Mouse (Mus musculus) splenic B cell, adult 2 months (primary cell): ENCODE results near the gene Suox.
A peak's percentile ranks its signal among the peaks of the same experiment; 100 is the strongest.

Experiments
- DNase-seq: peaks from one replicate; pipeline ENCODE4 v3.0.0-alpha.2; 2011; ENCODE audit warnings: low read depth, low spot score
- H3K27me3 ChIP-seq: 2 replicates; pipeline ENCODE4 v1.6.1; 2012; ENCODE audit warnings: mild to moderate bottlenecking, low read length, moderate library complexity, mixed read lengths; ENCODE audit not compliant: control insufficient read depth, poor library complexity, insufficient read depth, severe bottlenecking
- H3K36me3 ChIP-seq: 2 replicates; pipeline ENCODE4 v1.6.1; 2012; ENCODE audit warnings: mild to moderate bottlenecking, low read length, moderate library complexity, mixed read lengths; ENCODE audit not compliant: control insufficient read depth, poor library complexity, insufficient read depth, severe bottlenecking

Suox gene

DNA sequence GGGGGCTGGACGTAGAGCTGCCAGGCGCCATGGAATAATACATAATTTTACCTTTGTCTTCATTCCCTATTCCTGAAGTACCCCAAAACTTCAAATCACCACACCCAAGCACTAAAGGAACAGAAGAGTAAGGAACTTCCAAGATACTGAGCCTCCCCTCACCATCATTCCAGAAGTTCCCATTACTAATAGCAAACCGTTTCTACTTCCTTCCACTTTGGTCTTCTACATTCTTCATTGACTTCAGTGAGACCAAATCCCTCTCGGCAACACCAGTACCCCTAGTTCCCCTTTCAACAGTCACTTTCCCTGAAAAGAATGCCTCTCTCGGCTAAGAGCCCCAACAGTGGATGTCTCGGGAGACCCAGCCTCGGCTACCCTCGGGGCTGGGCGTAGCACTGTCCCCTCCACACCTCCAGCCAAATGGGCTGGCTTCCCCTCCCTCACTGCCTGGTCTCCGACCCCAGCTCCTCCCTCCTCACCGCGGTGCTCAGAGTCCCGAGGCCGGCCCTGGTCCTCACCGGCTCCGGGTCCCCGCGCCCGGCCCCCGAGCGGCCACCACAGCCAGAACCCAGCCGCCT is 21.6 kb upstream of the Suox start:
- H3K36me3 ChIP-seq = peaks cover 3% of the 10 kb centered on the region
- no peaks in the 10 kb centered on the region for H3K27me3 ChIP-seq
- DNase-seq = no peak

DNA sequence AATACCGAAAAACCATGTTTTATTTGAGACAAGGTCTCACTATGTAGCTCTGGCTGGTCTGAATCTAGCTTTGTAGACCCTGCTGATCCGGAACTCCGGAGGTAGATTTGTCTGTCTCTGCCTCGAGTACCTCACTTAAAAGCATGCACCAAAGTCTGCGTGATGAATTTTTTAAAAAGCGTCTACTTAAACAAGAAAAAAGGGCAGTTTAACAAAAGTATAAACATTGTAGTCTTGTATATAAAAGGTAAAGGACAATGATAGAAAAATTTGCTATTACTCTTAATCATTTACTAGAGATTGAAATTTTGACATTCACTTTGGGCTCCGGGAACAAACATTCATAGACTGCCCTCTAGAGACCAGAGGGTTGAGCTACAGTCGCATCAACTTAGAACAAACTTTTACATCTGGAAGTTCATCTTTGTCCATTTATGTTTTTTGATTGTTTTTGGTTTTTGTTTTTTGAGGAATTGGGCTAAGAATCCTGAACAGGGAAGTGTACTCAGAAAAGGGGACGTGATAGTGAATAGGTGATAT is 666 bp upstream of the Suox start:
- H3K36me3 ChIP-seq = peaks cover 3% of the 10 kb centered on the region; the same call in 1 of the 2 replicates
- no peaks in the 10 kb centered on the region for H3K27me3 ChIP-seq
- peak; percentile 74 for DNase-seq

DNA sequence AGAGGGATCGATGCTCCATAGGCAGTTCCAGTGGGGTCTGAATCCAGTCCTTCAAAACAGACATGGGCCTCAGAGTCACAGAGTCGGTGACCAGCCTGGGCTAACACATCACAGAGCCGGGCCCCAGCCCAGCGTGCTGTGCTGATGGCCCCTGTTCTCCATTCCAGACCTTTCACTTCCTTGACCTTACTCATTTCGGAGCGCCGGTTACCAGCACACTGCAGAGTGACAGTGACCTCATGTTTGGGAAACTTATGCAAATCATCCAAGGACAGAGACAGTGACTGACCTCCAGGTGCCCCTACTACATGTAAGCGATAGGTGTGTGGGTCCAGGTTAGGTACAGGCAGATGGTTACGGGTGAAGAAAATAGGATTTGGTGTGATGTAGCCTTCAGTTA is 2.7 kb downstream of the Suox start:
- DNase-seq = no peak
- Histone ChIP-seq H3K27me3 (no peaks in the 10 kb centered on the region), H3K36me3 (peaks cover under 1% of the 10 kb centered on the region; the same call in 1 of the 2 replicates)

DNA sequence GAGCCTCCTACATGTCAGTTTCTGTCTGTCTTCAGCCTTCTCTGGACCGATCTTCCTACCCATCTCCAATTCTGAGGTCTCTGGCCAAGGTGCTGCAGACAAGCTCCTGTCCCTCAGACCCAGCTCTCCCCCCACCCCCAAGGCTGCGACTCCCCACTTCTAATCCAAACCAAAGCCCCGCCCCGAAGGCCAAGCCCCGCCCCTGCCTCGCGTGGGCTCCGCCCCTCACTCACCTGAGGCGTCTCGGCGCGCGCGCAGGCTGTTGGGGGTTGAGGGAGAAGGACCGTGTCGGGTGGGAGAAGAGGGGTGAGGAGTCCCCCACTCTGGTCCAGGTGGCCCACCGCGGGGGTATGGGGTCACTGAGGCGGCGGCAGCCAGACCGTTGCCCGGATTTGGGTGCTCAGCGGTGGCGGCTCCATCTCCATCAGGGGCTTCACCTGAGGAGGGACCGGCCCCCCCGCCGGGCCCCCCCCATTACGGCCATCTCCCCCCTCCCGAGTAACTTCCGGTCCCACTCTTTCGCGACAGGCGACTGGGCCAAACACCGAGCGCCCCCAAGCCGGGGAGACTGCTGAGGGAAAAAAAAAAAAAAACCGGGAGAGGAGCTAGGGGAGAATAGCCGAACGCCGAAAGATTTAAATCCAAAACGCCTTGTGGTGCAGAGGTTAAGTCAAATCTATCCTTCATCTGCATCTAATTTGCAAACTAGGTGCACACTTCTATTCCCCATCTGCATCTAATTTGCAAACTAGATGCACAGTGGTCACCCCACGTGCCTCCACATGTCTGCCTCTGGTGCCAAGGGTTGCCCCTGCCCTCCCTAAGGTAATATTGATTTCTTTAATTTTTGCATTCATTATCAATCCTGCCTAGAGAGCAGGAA is 4.8 kb downstream of the Suox start:
- peak; percentile 67 for DNase-seq

DNA sequence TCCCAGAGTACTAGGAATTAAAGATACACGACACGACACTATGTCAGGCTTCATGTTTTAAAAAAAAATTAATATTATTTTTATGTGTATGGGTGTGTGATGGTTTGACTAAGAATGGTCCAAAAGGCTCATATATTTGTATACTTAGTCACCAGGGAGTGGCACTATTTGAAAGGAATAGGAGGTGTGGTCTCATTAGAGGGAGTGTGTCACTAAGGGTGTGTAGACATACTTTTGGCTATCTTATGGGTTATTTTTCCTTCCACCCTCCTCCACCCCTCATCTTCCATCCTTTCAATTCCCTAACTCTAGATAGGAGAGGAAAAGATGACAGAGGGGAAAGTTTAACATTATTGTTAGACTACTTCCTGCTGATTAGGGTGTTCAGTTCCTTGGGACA is 8.1 kb downstream of the Suox start:
- no peaks in the 10 kb centered on the region for H3K27me3 ChIP-seq
- no peaks in the 10 kb centered on the region for H3K36me3 ChIP-seq
- DNase-seq = no peak

More for the DNA sequence above, 4.8 kb downstream of the Suox start:
- H3K36me3 ChIP-seq = no peaks in the 10 kb centered on the region
- H3K27me3 ChIP-seq = no peaks in the 10 kb centered on the region

DNA sequence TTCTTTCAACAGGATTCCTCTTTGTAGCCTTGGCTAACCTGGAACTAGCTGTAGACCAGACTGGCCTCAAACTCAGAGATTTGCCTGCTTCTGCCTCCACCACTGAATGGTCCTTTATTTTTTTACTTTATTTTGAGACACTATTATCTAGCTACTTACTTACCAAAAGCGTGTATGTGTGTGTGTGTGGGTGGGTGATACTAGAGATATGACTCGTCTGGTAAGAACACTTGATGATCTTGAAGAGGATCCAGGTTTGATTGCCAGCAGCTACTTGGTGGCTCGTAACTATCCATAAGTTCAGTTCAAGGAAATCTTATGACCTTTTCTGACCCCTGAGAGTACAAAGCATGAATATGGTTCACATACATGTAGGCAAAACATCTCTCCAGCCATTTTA is 8.6 kb downstream of the Suox start:
- no peaks in the 10 kb centered on the region for H3K36me3 ChIP-seq
- no peak for DNase-seq
- H3K27me3 ChIP-seq = no peaks in the 10 kb centered on the region

DNA sequence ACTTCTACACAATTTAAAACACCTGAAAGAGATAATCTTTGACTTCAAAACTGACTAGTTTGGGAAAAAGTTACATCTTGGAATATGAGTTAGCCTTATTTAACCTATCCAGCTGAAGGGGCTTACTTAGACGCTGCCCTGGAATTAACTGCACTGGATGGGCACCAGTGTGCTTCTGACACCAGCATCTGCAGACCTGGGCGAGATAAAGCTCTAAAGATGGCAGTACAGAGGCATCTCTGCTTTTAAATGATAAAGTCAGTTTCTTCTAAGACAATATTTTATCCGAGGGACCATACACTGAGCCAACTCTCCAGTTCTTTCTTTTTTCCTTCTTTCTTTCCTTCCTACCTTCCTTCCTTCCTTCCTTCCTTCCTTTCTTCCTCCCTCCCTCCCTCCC is 9.1 kb downstream of the Suox start:
- Histone ChIP-seq H3K27me3 (no peaks in the 10 kb centered on the region), H3K36me3 (no peaks in the 10 kb centered on the region)
- no peak for DNase-seq

DNA sequence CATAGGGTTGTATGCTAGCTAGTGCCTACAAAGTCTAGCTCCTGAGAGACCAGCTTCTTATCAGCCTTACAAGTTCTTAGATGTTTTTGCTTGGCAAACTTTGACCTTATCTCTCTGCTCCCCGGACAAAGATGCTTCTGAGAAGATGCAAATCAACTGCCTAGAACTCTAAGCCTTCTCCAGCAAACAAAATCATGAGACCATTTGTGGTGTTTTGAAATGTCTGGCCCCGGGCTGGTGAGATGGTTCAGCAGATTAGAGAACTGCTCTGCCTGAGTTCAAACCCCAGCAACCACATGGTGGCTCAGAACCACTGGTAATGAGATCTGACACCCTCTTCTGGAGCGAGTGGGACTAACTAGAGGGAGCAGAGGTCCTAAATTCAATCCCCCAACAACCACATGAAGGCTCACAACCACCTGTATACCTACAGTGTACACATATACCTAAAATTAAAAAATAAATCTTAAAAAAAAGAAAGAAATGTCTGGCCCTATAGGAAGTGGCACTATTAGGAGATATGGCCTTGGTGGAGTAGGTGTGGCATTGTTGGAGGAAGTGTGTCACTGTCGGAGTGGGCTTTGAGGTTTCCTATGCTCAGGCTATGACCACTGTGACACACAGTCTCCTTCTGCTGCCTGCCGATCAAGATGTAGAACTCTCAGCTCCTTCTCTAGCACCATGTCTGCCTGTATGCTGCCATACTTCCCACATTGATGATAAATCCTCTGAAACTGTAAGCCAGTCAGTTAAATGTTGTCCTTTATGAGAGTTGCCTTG is 10.2 kb downstream of the Suox start:
- Histone ChIP-seq H3K27me3 (no peaks in the 10 kb centered on the region), H3K36me3 (no peaks in the 10 kb centered on the region)
- DNase-seq = no peak

DNA sequence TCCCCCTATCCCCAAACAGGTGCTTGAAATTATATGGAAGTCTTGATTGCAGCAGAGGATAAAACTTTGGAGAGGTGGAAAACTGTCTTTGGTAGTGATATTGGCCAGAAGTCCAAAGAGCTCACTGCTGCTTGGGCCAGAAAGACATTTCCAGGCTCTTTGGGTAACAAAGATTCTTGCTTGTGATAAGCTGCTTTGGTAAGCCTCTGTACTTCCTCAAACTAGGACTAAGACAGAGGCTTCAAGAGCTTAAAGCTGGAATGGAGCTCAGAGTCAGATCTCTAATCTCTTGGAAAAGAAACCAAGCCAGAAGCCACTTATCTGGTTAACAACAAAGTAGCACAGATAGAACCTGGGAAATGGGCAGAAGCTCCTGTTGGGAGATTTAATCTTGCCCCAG is 11.4 kb downstream of the Suox start:
- Histone ChIP-seq H3K36me3 (no peaks in the 10 kb centered on the region), H3K27me3 (no peaks in the 10 kb centered on the region)
- no peak for DNase-seq

DNA sequence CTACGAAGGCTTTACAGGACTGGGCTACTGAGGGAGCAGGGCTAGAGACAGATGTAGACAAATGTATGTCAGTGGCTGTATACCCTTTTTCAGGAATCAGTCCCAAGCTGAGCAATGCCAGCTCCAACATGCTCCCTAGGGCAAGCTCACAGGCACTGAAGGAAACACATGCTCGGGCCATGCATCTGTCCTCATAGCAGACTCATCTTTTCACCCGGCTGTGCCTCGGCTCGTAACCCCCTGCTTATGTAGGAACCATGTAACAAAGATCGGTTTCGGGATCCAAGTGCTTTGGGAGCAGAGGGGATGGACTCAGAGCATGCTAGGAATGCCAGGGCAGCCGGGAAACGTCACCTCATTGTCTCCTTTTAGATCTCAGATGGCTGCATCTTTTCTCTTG is 14.4 kb downstream of the Suox start:
- H3K27me3 ChIP-seq = no peaks in the 10 kb centered on the region; the same call in 1 of the 2 replicates
- no peaks in the 10 kb centered on the region for H3K36me3 ChIP-seq
- no peak for DNase-seq

DNA sequence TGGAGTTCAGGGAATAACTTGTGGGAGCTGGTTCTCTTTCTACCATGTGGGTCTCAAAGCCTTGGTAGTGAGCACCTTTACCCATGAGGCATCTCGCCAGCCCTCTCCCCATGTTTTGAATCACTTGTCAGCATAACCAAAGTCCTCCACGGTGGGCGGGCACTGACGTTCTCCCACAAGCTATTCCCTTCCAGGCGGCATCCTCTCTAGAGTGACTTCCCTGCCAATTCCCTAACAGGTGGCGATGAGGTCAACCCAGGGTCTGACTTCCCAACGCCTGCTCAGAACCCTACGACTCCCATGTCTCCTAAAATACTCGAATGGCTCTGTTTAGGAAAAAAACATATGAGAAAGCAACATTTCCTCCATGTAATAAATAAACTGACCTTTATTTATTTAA is 16.0 kb downstream of the Suox start:
- DNase-seq = no peak
- Histone ChIP-seq H3K36me3 (no peaks in the 10 kb centered on the region), H3K27me3 (no peaks in the 10 kb centered on the region; the same call in 1 of the 2 replicates)

DNA sequence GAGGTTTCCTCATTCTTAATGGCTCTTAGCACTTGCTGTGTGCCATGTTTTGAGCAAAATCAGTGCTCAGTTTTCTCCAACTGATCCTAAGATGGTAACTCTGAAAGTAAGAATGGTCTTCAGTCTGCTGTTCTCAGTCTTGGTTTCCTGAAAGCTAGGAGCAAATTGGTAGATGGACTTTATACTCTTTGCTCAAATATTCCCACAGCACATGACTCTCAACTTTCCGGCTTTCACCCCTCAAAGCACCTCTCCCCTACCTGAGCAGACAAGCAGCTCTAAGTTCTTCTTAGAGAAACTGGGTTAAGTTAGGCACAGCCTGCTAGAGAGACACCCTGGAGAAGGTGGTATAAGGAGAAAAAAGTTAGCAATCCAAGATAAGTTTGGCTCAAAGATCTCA is 17.1 kb downstream of the Suox start:
- no peak for DNase-seq
- H3K36me3 ChIP-seq = no peaks in the 10 kb centered on the region
- no peaks in the 10 kb centered on the region; the same call in 1 of the 2 replicates for H3K27me3 ChIP-seq

DNA sequence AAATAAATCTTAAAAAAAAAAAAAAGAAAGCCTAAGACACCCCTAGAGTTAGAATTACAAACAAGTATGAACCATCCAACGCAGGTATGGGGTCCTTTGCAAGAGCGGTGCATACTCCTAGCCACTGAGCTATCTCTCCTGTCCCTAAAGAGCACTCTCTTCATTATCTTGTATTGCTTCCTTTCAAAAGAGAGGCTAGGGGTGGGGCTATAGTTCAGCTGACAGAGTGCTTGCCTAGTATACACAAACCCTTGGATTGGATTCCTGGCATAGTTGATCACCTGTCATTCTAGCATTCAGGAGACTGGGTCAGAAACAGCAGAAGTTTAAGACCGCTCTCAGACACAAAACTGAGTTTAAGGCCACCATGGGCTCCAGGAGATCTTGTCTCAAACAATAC is 18.6 kb downstream of the Suox start:
- H3K27me3 ChIP-seq = no peaks in the 10 kb centered on the region; the same call in 1 of the 2 replicates
- no peaks in the 10 kb centered on the region for H3K36me3 ChIP-seq
- no peak for DNase-seq

DNA sequence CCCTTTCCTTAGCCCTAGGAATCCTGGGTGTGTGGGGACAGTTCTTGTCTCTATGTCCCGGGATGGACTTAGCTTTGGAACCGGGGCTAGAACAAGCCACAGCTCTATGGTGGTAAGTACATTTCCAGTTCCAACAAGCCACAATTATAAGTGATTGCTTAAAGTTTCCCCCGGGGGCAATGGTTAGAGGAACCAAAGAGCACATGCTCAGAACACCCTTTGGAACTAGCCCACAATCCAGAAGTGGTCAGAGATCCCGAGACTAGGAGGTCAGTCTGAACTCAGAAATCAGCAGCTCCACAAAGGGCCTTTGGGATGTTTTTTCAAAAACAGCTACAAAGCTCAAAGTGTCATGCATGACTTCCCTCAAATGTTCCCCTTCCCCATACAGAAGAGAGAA is 20.0 kb downstream of the Suox start:
- DNase-seq = no peak
- no peaks in the 10 kb centered on the region for H3K36me3 ChIP-seq
- no peaks in the 10 kb centered on the region; the same call in 1 of the 2 replicates for H3K27me3 ChIP-seq
